Mouse (Mus musculus) ES-CJ7 (cell line): ENCODE measurements around the gene Cldn24.
"Not testable (repeated sequence)": the region's sequence is repeated elsewhere in the genome, so short reads cannot be mapped to it uniquely, and the experiment has no call there.

Experiments used
- DNase-seq: peaks from one replicate; pipeline ENCODE4 v3.0.0; 2011; ENCODE audit warnings: low read depth, low spot score

Cldn24 gene

GRCm38 (mm10) chr8:47821843-47822242 is at the start of gene Cldn24:
TSS of gene Cldn24 (plus strand) at chr8:47822143.
- DNase-seq, result no peak

DNA sequence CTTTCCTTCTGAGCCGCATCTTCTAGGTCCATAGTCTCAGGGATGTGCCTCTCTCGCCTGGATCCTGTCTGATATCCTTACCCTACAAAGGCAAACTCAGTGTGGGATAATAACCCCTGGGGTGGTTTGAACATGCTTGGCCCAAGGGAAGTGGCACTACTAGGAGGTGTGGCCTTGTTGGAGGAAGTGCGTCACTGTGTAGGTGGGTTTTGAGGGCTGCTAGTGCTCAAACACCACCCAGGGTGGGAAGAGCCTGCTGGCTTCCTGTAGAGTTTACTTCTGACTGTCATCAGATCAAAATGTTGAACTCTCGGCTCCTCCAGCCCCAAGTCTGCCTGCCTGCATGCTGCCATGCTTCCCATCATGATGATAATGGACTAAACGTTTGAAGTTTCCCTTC is 49.0 kb upstream of the Cldn24 start:
- peak; percentile 52 for DNase-seq

DNA sequence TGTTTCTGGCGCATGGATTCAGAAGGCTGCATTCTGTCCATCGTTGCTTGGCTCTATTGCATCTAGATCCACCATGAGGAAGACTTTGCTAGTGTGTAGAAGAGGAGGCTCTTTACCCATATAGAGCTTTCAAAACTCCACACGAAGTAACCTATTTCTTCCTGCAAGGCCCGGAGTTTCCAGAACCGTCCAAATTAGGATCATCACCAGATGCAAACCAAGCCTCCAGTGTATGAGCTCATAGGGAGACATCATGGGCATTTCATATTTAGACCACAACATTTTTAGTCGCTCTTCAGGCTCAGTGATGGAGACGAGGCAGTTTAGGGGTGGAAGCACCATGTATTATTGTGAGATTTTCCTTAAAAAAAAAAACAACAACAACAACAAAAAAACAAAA is 44.5 kb upstream of the Cldn24 start:
- no peak for DNase-seq

DNA sequence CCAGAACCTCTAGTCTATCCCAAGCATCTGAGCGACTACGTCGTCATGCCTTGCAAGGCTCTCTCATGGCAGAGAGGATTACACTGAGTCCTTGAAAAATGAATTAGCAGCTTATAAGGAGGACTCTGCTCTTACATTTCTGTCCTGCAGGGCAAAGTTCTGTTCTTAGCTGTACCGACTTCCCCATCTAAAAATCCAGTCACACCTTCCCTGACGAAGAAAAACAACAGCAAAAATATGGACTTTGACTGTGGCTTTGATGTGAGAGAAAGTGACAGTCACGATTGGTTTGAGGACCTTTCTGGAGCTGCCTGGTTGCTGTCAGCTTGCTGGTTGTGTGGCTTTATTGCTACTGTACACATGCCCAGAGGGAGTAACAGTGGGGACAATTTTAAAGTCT is 42.4 kb upstream of the Cldn24 start:
- DNase-seq, result no peak

DNA sequence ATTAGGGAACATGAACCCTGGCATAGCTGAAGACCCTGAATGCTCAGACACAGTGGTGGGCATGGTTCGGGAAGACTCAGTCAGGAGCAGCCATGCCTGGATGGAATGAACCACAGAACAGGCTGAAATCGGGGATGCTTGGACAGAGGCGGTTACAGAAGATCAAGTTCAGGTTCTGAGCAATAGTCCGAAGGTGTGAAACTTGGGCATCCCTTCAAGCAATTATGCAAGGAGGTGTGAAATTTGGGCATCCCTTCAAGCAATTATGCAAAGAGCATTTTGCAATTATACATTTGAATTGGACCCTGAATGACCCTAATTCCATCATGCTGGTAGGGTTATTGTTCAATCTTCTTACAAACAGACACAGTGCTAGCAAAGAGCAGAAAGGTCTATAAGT is 40.1 kb upstream of the Cldn24 start:
- no peak for DNase-seq

DNA sequence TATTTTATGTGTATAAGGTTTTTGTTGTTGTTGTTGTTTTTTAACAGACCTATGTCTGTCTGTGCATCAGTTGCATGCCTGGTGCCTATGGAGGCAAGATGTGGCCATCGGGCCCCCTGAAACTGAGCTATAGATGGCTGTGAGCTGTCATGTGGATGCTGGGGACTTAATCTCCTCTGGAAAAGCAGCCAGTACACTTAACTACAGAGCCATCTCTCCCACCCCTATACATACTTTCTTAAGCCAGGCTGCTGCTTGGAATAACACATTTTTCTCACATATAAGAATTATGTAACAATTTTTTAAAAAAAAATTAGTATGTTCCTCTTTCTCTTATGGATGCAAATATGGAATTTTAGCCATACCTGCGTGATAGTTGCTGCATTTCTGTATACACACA is 38.4 kb upstream of the Cldn24 start:
- no peak for DNase-seq

DNA sequence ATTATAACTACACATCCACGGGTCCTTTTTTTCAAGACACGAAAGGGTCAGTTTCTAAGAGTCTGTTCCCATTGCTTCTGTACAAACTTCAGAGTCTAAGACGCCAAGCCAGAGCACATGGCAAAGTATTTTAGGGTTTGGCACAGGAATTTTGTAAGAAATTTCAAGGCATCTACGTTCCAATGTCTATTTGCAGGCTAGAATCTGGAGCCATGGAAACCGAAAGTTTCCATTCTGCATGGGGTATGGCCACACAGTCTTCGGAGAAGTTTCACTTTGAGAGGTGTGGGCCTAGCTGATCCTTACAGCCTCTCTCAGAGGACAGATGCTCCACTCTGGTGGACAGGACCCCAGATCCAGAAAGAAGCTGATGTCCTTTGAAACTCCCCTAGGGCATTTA is 38.0 kb upstream of the Cldn24 start:
- no peak for DNase-seq

DNA sequence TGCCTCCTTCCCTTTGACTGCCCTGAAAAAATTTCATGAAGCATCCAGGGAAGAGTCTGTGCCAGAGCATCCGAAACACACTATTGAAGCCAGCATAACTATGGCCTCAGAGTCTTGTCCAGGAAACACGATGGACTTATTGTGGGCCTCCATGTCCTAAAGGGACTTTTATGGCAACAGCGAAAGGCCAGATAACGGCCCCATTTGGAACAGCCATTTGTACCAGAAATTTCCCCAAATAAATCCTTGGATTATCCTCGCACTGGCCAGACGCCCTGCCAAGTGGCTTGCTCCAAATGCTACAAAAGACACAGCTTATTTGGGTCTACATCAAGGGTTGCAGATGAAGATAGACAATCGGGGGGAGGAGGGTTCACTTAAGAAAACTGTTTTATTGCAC is 37.5 kb upstream of the Cldn24 start:
- DNase-seq, result no peak

GRCm38 (mm10) chr8:47786323-47786722 is 35.6 kb upstream of the Cldn24 start:
- no peak for DNase-seq

- DNase-seq, result no peak
Measured at GRCm38 (mm10) chr8:47787705-47788104, 34.2 kb upstream of the Cldn24 start.

- DNase-seq, result no peak
Measured at GRCm38 (mm10) chr8:47791986-47792385, 30.0 kb upstream of the Cldn24 start.

GRCm38 (mm10) chr8:47799438-47799837 is 22.5 kb upstream of the Cldn24 start:
- no peak for DNase-seq

DNA sequence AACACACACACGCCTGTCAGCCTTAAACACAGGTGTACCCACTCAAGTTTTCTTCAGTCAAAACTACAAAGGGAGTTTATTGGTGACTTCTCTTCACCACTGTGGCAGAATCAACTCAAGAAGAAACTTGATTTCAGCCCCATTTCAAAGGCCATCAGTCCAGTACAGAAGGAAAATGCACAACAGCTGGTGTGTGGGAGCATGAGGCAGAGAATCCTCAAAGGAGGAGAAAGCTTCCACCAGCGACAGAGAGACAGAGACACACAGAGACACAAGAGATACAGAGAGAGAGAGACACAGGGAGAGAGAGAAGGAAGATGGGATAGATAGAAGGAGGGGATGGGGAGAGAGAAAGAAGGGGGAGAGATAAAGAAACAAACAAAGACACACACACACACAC is 19.6 kb upstream of the Cldn24 start:
- DNase-seq, result no peak

- no peak for DNase-seq
Measured at GRCm38 (mm10) chr8:47804262-47804661, 17.7 kb upstream of the Cldn24 start.

DNA sequence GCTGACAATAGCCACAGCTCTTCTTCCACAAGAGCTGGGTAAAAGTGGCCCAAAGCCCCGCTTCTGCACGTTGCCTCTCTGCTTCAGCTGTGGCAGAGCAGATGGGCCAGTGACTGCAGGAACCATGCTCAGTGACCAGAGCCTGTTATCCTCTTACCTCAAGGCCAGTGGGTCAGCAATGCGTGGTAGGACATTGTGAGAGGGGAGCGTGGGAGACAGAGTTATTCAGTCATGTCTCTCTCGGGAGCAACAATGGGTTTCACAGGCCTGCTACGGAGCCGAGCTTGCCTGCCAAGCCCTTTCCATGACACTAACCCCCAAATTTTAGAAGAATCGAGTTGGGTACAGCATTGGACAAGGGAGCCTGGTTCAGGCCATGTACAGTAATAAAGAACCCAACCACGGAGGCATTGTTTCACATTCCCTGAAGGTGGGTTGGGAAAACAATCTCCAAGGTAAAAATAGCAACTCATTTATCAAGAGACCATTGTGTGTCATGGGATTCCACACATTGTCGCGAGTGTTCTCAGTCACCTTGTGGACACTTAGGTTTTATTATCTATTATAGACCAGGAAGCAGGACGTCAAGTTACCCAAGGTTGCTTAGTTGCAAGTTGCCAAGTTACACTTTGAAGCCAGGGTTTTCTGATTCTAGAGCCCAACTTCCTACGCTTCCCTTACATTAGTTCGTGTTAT is 11.8 kb upstream of the Cldn24 start:
- no peak for DNase-seq

DNA sequence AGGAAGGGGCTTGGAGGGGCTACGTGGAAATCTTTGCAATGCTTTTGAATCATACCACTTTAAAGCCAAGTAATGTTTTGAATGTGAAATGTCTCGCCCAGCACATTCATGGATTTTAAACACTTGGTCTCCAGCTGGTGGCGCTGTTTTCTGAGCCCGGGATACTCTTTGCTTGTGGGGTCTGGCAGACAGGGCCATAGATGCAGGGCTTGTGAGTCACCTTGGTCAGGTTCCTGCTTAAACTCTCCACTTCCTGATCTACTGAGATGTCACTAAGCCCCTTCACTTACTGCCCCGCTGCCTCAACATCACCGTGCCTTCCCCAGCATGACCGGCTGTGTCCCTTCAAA is 11.3 kb upstream of the Cldn24 start:
- peak; percentile 70 for DNase-seq

DNA sequence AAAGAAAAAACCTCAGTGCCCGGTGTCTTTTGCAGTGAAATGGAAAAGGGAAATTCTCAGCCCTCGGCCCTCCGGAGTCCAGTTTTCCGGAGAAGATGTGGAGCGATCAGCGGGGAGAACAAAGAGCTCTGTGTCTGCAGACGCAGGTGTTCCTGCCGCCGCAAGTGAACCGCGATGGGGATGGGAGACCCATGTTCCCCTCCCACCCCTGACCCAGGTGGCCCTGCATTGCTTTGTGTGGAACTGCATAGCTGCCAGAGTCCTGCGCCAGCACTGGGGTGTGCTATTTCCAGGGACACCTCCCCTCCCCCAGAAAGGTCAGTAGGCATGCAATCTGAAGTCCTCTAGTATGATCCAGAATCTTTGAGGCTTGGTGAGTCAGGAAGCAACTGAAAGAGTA is 10.7 kb upstream of the Cldn24 start:
- no peak for DNase-seq

- DNase-seq, result no peak
Measured at GRCm38 (mm10) chr8:47819034-47819433, 2.9 kb upstream of the Cldn24 start.

- no peak for DNase-seq
Measured at GRCm38 (mm10) chr8:47820914-47821772, 800 bp upstream of the Cldn24 start.

DNA sequence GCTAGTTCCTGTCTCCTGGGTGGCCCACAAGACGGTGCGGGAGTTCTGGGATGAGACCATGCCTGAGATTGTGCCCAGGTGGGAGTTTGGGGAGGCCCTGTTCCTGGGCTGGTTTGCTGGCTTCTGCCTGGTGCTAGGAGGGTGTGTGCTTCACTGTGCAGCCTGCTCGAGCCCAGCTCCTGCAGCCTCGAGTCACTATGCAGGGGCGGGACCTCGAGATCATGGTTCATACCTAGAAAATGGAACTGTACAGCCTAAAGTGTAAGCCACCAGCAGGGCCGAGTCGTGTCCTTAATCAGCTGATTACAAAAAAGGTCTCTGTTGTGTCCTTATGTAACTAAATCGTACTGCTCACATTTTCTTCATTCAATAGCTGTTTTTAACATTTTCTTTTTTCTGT is 598 bp downstream of the Cldn24 start:
- not testable (repeated sequence) for DNase-seq

DNA sequence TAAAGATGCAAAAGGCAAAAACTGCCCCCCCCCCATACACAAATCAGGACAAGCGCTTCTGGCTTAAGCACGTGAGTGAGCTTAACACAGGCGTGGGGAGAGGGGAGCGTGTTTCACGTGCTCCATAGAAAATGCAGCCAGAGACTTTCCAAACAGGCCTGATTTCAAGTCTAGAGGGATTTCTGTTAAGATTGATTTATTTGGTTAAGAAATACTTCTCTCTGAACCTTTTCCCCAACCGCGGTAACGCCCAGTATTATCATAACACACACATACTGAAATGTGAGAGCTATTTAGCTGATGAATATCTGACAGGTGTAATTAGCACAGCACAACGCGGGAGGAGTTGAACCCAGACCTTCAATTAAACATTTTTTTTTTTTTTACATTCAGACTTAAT is 1.8 kb downstream of the Cldn24 start:
- DNase-seq, result no peak

DNA sequence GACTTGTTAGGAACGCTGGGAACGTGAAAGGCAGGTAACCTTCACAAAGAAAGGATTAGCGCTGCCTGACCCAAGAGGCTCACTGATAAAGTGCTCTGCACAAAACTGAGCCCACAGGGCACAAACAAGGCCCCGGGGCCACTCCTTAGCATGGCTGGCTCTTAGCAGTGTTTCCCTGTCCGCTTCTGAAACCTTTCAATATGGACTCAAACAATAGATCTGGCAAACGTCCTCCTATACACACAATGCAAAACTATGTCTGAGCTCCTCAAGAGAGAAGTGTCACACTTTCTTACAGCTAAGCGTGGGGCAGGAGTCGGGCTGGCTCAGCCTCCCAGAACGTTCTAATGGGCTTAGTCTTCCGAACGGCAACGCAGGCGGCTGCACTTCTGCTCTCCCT is 2.2 kb downstream of the Cldn24 start, which contains the start of gene Cldn22:
TSS of gene Cldn22 (plus strand) at position 301 of the 400 bp plus-strand sequence.
- DNase-seq, result no peak

DNA sequence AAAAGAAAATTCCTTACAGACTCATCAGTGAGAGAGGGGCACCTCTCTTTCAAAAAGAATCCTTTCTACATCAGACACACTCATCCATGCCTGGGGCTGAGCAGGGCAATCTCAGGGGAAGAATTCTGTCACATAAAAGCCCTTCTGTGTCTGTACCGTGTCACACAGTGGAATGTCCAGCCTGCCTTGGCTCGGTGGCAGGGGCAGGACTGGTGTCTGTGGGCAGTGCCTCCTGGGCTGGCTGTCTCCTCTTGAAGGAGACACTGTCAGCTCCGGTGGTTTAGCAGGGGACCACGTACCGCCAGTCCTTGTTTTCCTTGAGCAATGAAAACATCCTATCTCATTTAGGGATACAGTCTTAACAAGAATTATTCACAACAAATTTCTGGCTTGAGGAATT is 3.7 kb downstream of the Cldn24 start:
- DNase-seq, result no peak
